In genomic region chr6:129095166-129095565, GRCm38 (mm10) we compare ENCODE assay signal across 9 mouse cellular contexts. TPM values are rescaled to one million over a fixed set of nuclear protein-coding genes. Genes with fewer than 3 reads are reported as not detected.
A peak's percentile ranks its signal among the peaks of the same experiment; 100 is the strongest.
DNase-seq lines count a peak whose midpoint lies in the region; ATAC-seq lines count a peak whose summit lies in the region.
"Had no signal": no experiment of that assay in that cellular context is flagged by ENCODE, and none has a peak within 500 bp of the region (broad histone marks: within the 10 kb centered on the region; RNA-seq: fewer than 3 reads in every experiment).

No protein-coding gene starts in this region.

- H3K9ac ChIP-seq in hindbrain, embryonic 13.5 days = no peak overlapping the region
- H3K9ac ChIP-seq: embryonic facial prominence, embryonic 12.5 days had no signal

- no peak for DNase-seq in hindbrain, embryonic 10.5 days (ENCODE audit: low spot score)
- peak; percentile 40 to 44 for DNase-seq in B cell, adult 2 months
- DNase-seq in NIH3T3 (ENCODE audit: low read depth) = peak; percentile 83
- DNase-seq in forelimb bud, embryonic 11.5 days (ENCODE audit: low read depth, low spot score) = peak; percentile 11
- DNase-seq in kidney, postnatal 25 days = peak; percentile 42 to 60
- DNase-seq in yolk sac, embryonic 10.5 days (ENCODE audit: low spot score) = no peak

- H3K4me1 ChIP-seq in hindbrain, embryonic 13.5 days (replicated peaks) = no peaks in the 10 kb centered on the region
- no peaks in the 10 kb centered on the region for H3K4me1 ChIP-seq in hindbrain, embryonic 10.5 days (replicated peaks)
- H3K4me1 ChIP-seq: embryonic facial prominence, embryonic 12.5 days had no signal

- H3K27ac ChIP-seq in hindbrain, embryonic 13.5 days = no peak overlapping the region
- H3K27ac ChIP-seq in hindbrain, embryonic 10.5 days = no peak overlapping the region
- H3K27ac ChIP-seq: embryonic facial prominence, embryonic 12.5 days had no signal

- H3K4me2 ChIP-seq in hindbrain, embryonic 13.5 days = no peak overlapping the region
- H3K4me2 ChIP-seq: embryonic facial prominence, embryonic 12.5 days had no signal

- no peak overlapping the region for H3K4me3 ChIP-seq in hindbrain, embryonic 13.5 days
- no peak overlapping the region for H3K4me3 ChIP-seq in hindbrain, embryonic 10.5 days
- H3K4me3 ChIP-seq: embryonic facial prominence, embryonic 12.5 days had no signal

- ATAC-seq in hindbrain, embryonic 13.5 days (ENCODE audit: low FRiP score) = 0 out of 2 replicates have a peak, but pooled peaks have one; percentile 57
- peak; percentile 78 for ATAC-seq in monocyte, adult 5-6 weeks (replicated peaks; ENCODE audit: insufficient number of reproducible peaks, low FRiP score, low TSS enrichment, poor library complexity, severe bottlenecking)

- H3K36me3 ChIP-seq in hindbrain, embryonic 13.5 days = no peaks in the 10 kb centered on the region
- no peaks in the 10 kb centered on the region for H3K36me3 ChIP-seq in hindbrain, embryonic 10.5 days
- H3K36me3 ChIP-seq: embryonic facial prominence, embryonic 12.5 days had no signal

- no peaks in the 10 kb centered on the region for H3K9me3 ChIP-seq in hindbrain, embryonic 13.5 days
- H3K9me3 ChIP-seq in hindbrain, embryonic 10.5 days = no peaks in the 10 kb centered on the region
- H3K9me3 ChIP-seq: embryonic facial prominence, embryonic 12.5 days had no signal

- H3K27me3 ChIP-seq in hindbrain, embryonic 13.5 days = no peaks in the 10 kb centered on the region
- H3K27me3 ChIP-seq in hindbrain, embryonic 10.5 days (ENCODE audit: insufficient read depth, poor library complexity, severe bottlenecking) = no peaks in the 10 kb centered on the region
- H3K27me3 ChIP-seq: embryonic facial prominence, embryonic 12.5 days had no signal

RNA-seq across cellular contexts. Expression of gene Clec2e, which starts 5.5 kb away (rescaled TPM):
- not detected in 2 replicates for polyA plus RNA-seq in hindbrain, embryonic 13.5 days (2015; fragmentation: Nextera tagmentation; extraction: Ambion mirVana)
- polyA plus RNA-seq in hindbrain, embryonic 10.5 days (2016; fragmentation: Nextera tagmentation; extraction: Ambion mirVana) = not detected in 2 replicates
- 0.29 TPM in 1 of 3 replicates, not detected in the others for total RNA-seq in monocyte, adult 5-6 weeks (2017)
- polyA plus RNA-seq: embryonic facial prominence, embryonic 12.5 days had no signal

RNA-seq across cellular contexts. Expression of gene Klrb1f, which starts 49.5 kb away (rescaled TPM):
- 0.23 and 0.25 TPM in 2 replicates for polyA plus RNA-seq in hindbrain, embryonic 13.5 days (2015; fragmentation: Nextera tagmentation; extraction: Ambion mirVana)
- polyA plus RNA-seq in hindbrain, embryonic 10.5 days (2016; fragmentation: Nextera tagmentation; extraction: Ambion mirVana) = 0.22 and 0.51 TPM in 2 replicates
- total RNA-seq in monocyte, adult 5-6 weeks (2017) = 14.0 to 119 TPM (median 27.1 TPM) in 3 replicates

Comparison
In these comparisons a context has a peak if more than half of its experiments do, and no peak if none do; other contexts are left out.
1. DNase-seq: peak in B cell, adult 2 months (2 of 2), NIH3T3 (single experiment), forelimb bud, embryonic 11.5 days (single experiment) and kidney, postnatal 25 days (2 of 2); none in hindbrain, embryonic 10.5 days (single experiment) and yolk sac, embryonic 10.5 days (single experiment).